Mouse (Mus musculus): Measurements from ENCODE around the gene Zpbp2. TPM values are rescaled to one million over a fixed set of nuclear protein-coding genes. Genes with fewer than 3 reads are reported as not detected.

Zpbp2 gene
- not detected for polyA plus RNA-seq (2012; fragmentation: generic; extraction: Trizol)
- long read RNA-seq, experiment 1 = 0 reads
- long read RNA-seq, experiment 2 = 0 reads

DNA sequence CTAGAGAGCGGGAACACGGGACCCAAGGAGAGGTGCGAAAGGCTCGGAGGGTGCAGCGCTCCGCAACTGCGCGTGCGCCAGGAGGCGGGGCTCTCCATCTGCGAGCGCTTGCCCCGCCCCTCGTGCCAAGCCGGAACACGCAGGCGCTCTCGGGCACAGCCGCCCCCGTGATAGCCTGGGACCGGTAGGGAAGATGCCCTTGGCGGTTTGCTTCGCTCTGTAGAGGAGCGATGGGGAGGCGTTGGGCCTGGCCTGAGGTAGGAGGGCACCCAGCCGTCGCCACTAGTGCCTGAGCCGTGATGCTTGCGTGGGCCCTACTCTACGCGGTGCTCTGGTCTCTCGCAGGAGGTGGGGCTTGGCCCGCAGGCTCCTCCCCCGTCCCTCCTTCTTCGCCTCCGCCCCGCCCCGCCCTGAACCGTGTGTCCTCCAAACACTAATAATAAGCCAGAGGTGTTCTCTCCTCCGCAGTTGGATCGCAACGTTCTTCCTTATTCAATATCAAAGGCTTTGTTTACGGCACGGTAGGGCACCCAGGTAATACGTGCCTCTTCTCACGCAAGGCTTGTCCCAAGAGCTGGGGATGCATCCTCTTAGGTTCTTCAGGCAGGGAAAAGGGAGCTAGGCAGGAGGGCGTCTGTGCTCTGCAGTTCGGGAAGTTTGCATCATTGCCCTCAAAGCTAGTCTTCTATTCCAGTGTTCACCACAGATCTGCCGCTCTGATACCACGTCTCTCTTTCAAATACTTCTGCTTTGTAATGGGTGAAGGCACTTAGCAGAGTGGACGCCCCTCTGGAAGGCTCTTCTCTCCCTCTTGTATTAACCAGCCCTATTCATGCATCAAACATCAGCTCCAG lies at the start of gene Zpbp2:
Gene Zpbp2 (plus strand): TSS at position 123 of the 854 bp plus-strand sequence.
- H3K79me3 ChIP-seq (ENCODE audit: low read depth) = no peaks in the 10 kb centered on the region
- peak within 1 kb of the TSS; percentile 21 for H3K4me3 ChIP-seq (ENCODE audit: insufficient read depth, poor library complexity, severe bottlenecking)
- H3ac ChIP-seq (ENCODE audit: control insufficient read depth, insufficient read length, low read depth) = peak within 1 kb of the TSS; percentile 75
- H3K36me3 ChIP-seq (ENCODE audit: control insufficient read depth, insufficient read depth) = no peaks in the 10 kb centered on the region
- no peaks in the 10 kb centered on the region for H3K79me2 ChIP-seq (ENCODE audit: control insufficient read depth, insufficient read depth)
- H3K27me3 ChIP-seq (ENCODE audit: control insufficient read depth, insufficient read depth, insufficient read length) = peaks cover 25% of the 10 kb centered on the region
- TF ChIP-seq MYOD1 (IDR thresholded peaks at IDR 0.05; ENCODE audit: control insufficient read depth, insufficient read length, low read depth) (no peak), MYOG (IDR thresholded peaks at IDR 0.05; ENCODE audit: control insufficient read depth, extremely low read depth, insufficient read length) (no peak), MAX (IDR thresholded peaks at IDR 0.05) (no peak), FOSL1 (IDR thresholded peaks at IDR 0.05; ENCODE audit: insufficient read depth, low read length, poor library complexity, severe bottlenecking) (no peak), CTCF (IDR thresholded peaks at IDR 0.05; ENCODE audit: control insufficient read depth, insufficient read depth, insufficient read length) (no peak), USF1 (IDR thresholded peaks at IDR 0.05; ENCODE audit: low read depth) (no peak), CEBPB (IDR thresholded peaks at IDR 0.05; ENCODE audit: low read depth) (no peak)

DNA sequence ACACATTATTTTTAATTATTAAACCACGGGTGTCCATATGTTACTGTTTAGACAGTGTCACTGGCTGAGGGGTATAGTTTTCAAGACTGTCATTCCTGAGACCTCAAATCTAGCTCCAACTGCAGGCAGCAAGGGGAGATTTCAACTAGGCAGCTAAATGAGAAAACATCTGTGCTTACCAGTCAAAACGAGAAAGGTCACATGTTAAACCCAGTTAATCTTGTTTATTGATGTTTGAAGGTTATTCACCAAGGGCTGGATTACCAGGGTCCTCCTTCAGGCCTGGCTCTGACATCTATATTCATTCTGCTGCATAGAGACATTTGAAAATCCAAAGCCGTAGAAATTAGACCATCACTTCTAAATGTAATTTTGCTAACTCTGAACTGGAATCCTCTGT lies 46.0 kb upstream of the Zpbp2 start:
- no peaks in the 10 kb centered on the region for H3K79me2 ChIP-seq (ENCODE audit: control insufficient read depth, insufficient read depth)
- H3K36me3 ChIP-seq (ENCODE audit: control insufficient read depth, insufficient read depth) = no peaks in the 10 kb centered on the region
- no peak overlapping the region for H3ac ChIP-seq (ENCODE audit: control insufficient read depth, insufficient read length, low read depth)
- no peak for TF ChIP-seq FOSL1 (IDR thresholded peaks at IDR 0.05; ENCODE audit: insufficient read depth, low read length, poor library complexity, severe bottlenecking)
- no peak for TF ChIP-seq MAX (IDR thresholded peaks at IDR 0.05)
- TF ChIP-seq CEBPB (IDR thresholded peaks at IDR 0.05; ENCODE audit: low read depth) = no peak
- TF ChIP-seq MYOD1 (IDR thresholded peaks at IDR 0.05; ENCODE audit: control insufficient read depth, insufficient read length, low read depth) = no peak
- no peak for TF ChIP-seq USF1 (IDR thresholded peaks at IDR 0.05; ENCODE audit: low read depth)
- no peaks in the 10 kb centered on the region for H3K79me3 ChIP-seq (ENCODE audit: low read depth)
- no peak overlapping the region for H3K4me3 ChIP-seq (ENCODE audit: insufficient read depth, poor library complexity, severe bottlenecking)
- peaks cover 49% of the 10 kb centered on the region for H3K27me3 ChIP-seq (ENCODE audit: control insufficient read depth, insufficient read depth, insufficient read length)

- Histone ChIP-seq H3K27me3 (ENCODE audit: control insufficient read depth, insufficient read depth, insufficient read length) (peaks cover 43% of the 10 kb centered on the region), H3K36me3 (ENCODE audit: control insufficient read depth, insufficient read depth) (no peaks in the 10 kb centered on the region), H3K79me2 (ENCODE audit: control insufficient read depth, insufficient read depth) (no peaks in the 10 kb centered on the region), H3K4me3 (ENCODE audit: insufficient read depth, poor library complexity, severe bottlenecking) (no peak overlapping the region), H3K79me3 (ENCODE audit: low read depth) (no peaks in the 10 kb centered on the region), H3ac (ENCODE audit: control insufficient read depth, insufficient read length, low read depth) (no peak overlapping the region)
- no peak for TF ChIP-seq MYOG (IDR thresholded peaks at IDR 0.05; ENCODE audit: control insufficient read depth, extremely low read depth, insufficient read length)
- TF ChIP-seq FOSL1 (IDR thresholded peaks at IDR 0.05; ENCODE audit: insufficient read depth, low read length, poor library complexity, severe bottlenecking) = no peak
- no peak for TF ChIP-seq USF1 (IDR thresholded peaks at IDR 0.05; ENCODE audit: low read depth)
- TF ChIP-seq CEBPB (IDR thresholded peaks at IDR 0.05; ENCODE audit: low read depth) = no peak
- no peak for TF ChIP-seq MYOD1 (IDR thresholded peaks at IDR 0.05; ENCODE audit: control insufficient read depth, insufficient read length, low read depth)
- no peak for TF ChIP-seq MAX (IDR thresholded peaks at IDR 0.05)
- no peak for TF ChIP-seq CTCF (IDR thresholded peaks at IDR 0.05; ENCODE audit: control insufficient read depth, insufficient read depth, insufficient read length)
Measured at GRCm38 (mm10) chr11:98509434-98509833, 41.5 kb upstream of the Zpbp2 start.

DNA sequence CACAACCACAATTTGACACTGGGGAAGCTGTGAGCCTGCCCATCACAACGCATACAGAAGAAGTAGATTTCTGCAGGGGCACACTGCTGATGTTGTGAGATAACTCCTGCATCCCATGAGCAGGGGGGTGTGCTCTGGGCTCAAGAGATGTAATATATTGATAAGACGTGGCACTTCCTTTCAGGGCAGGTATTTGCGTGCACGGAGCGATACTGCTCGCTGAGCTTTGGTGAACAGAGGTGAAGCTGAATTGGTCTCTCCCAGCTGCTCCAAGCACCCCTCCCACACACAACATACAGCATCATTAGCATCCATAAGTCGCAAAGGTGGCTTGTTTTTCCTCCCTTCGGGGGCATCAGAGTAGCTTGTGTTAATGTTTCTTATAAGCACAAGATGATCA lies 40.8 kb upstream of the Zpbp2 start:
- Histone ChIP-seq H3K79me3 (ENCODE audit: low read depth) (no peaks in the 10 kb centered on the region), H3ac (ENCODE audit: control insufficient read depth, insufficient read length, low read depth) (no peak overlapping the region), H3K27me3 (ENCODE audit: control insufficient read depth, insufficient read depth, insufficient read length) (peaks cover 45% of the 10 kb centered on the region), H3K4me3 (ENCODE audit: insufficient read depth, poor library complexity, severe bottlenecking) (no peak overlapping the region), H3K36me3 (ENCODE audit: control insufficient read depth, insufficient read depth) (no peaks in the 10 kb centered on the region), H3K79me2 (ENCODE audit: control insufficient read depth, insufficient read depth) (no peaks in the 10 kb centered on the region)
- TF ChIP-seq MYOG (IDR thresholded peaks at IDR 0.05; ENCODE audit: control insufficient read depth, extremely low read depth, insufficient read length) (no peak), MAX (IDR thresholded peaks at IDR 0.05) (no peak), CEBPB (IDR thresholded peaks at IDR 0.05; ENCODE audit: low read depth) (no peak), CTCF (IDR thresholded peaks at IDR 0.05; ENCODE audit: control insufficient read depth, insufficient read depth, insufficient read length) (no peak), USF1 (IDR thresholded peaks at IDR 0.05; ENCODE audit: low read depth) (no peak), MYOD1 (IDR thresholded peaks at IDR 0.05; ENCODE audit: control insufficient read depth, insufficient read length, low read depth) (no peak), FOSL1 (IDR thresholded peaks at IDR 0.05; ENCODE audit: insufficient read depth, low read length, poor library complexity, severe bottlenecking) (no peak)

- Histone ChIP-seq H3K36me3 (ENCODE audit: control insufficient read depth, insufficient read depth) (no peaks in the 10 kb centered on the region), H3K79me3 (ENCODE audit: low read depth) (no peaks in the 10 kb centered on the region), H3ac (ENCODE audit: control insufficient read depth, insufficient read length, low read depth) (no peak overlapping the region), H3K4me3 (ENCODE audit: insufficient read depth, poor library complexity, severe bottlenecking) (no peak overlapping the region), H3K79me2 (ENCODE audit: control insufficient read depth, insufficient read depth) (no peaks in the 10 kb centered on the region), H3K27me3 (ENCODE audit: control insufficient read depth, insufficient read depth, insufficient read length) (peaks cover 52% of the 10 kb centered on the region)
- TF ChIP-seq MYOG (IDR thresholded peaks at IDR 0.05; ENCODE audit: control insufficient read depth, extremely low read depth, insufficient read length) (no peak), CEBPB (IDR thresholded peaks at IDR 0.05; ENCODE audit: low read depth) (no peak), MAX (IDR thresholded peaks at IDR 0.05) (no peak), MYOD1 (IDR thresholded peaks at IDR 0.05; ENCODE audit: control insufficient read depth, insufficient read length, low read depth) (no peak), CTCF (IDR thresholded peaks at IDR 0.05; ENCODE audit: control insufficient read depth, insufficient read depth, insufficient read length) (no peak), USF1 (IDR thresholded peaks at IDR 0.05; ENCODE audit: low read depth) (no peak), FOSL1 (IDR thresholded peaks at IDR 0.05; ENCODE audit: insufficient read depth, low read length, poor library complexity, severe bottlenecking) (no peak)
Measured at GRCm38 (mm10) chr11:98512881-98513280, 38.0 kb upstream of the Zpbp2 start.

All from C2C12 (cell line).